Mouse (Mus musculus) heart, adult 2 months (tissue): ENCODE data around the gene Tubb2b.

Source experiments
- EP300 ChIP-seq: fragments of 200-500 bp; IDR thresholded peaks from 2 replicates; pipeline ENCODE4 v1.6.1; 2011; ENCODE audit warnings: low read depth, low read length, control low read depth; ENCODE audit not compliant: insufficient read depth
- POLR2A ChIP-seq: fragments of 200-500 bp; IDR thresholded peaks from 2 replicates; pipeline ENCODE4 v1.6.1; 2011; ENCODE audit warnings: mild to moderate bottlenecking, low read depth, low read length, control low read depth; ENCODE audit not compliant: insufficient read depth

GRCm38 (mm10) chr13:34112369-34113081 lies 17.7 kb downstream of the Tubb2b start:
- TF ChIP-seq POLR2A, result no peak
- TF ChIP-seq EP300, result no peak
